Mouse (Mus musculus) c-Kit-positive CD71-positive TER-119-negative erythroid progenitor cells, embryonic 14.5 days (primary cell): ENCODE data around the gene Cand1.

Source experiments
- DNase-seq: peaks from one replicate; pipeline ENCODE4 v3.0.0-alpha.2; 2013; ENCODE audit warnings: low read depth

Gene Cand1

GRCm38 (mm10) chr10:119206309-119206932, 33.4 kb downstream of the Cand1 start:
- DNase-seq: no peak

- no peak for DNase-seq
Measured at GRCm38 (mm10) chr10:119205229-119205628, 34.6 kb downstream of the Cand1 start.

GRCm38 (mm10) chr10:119204334-119204946, 35.4 kb downstream of the Cand1 start:
- no peak for DNase-seq

GRCm38 (mm10) chr10:119199864-119200263, 40.0 kb downstream of the Cand1 start:
- DNase-seq: no peak

- no peak for DNase-seq
Measured at GRCm38 (mm10) chr10:119198186-119198880, 41.5 kb downstream of the Cand1 start.

GRCm38 (mm10) chr10:119197621-119198150, 42.2 kb downstream of the Cand1 start:
- DNase-seq: no peak

- no peak for DNase-seq
Measured at GRCm38 (mm10) chr10:119192598-119193372, 47.1 kb downstream of the Cand1 start.

- no peak for DNase-seq
Measured at GRCm38 (mm10) chr10:119187720-119188119, 52.1 kb downstream of the Cand1 start.

GRCm38 (mm10) chr10:119169656-119170055, 70.2 kb downstream of the Cand1 start:
- no peak for DNase-seq

GRCm38 (mm10) chr10:119169237-119169636, 70.6 kb downstream of the Cand1 start:
- no peak for DNase-seq

GRCm38 (mm10) chr10:119168791-119169190, 71.1 kb downstream of the Cand1 start:
- no peak for DNase-seq

- no peak for DNase-seq
Measured at GRCm38 (mm10) chr10:119167858-119168257, 72.0 kb downstream of the Cand1 start.

GRCm38 (mm10) chr10:119165051-119165450, 74.8 kb downstream of the Cand1 start:
- DNase-seq: no peak

- no peak for DNase-seq
Measured at GRCm38 (mm10) chr10:119161820-119162382, 78.0 kb downstream of the Cand1 start.

- no peak for DNase-seq
Measured at GRCm38 (mm10) chr10:119160161-119160560, 79.7 kb downstream of the Cand1 start.

- no peak for DNase-seq
Measured at GRCm38 (mm10) chr10:119149261-119149660, 90.6 kb downstream of the Cand1 start.
